Mouse (Mus musculus) midbrain, embryonic 11.5 days (tissue): Measurements from ENCODE around the gene Ddc. TPM values are rescaled to one million over a fixed set of nuclear protein-coding genes. Genes with fewer than 3 reads are reported as not detected.

Source experiments
- ATAC-seq: fragments of 200-750 bp; cut with Nextera tagmentation; 2 replicates; pipeline ENCODE4 v1.8.0; 2017; ENCODE audit warnings: moderate TSS enrichment, moderate library complexity; ENCODE audit not compliant: low FRiP score
- DNase-seq: peaks from one replicate; pipeline ENCODE4 v3.0.0; 2015; ENCODE audit warnings: low spot score; ENCODE audit errors: missing footprints
- H3K27ac ChIP-seq: fragments of 300-500 bp; sonication (generic); 2 replicates; pipeline ENCODE4 v1.5.1; 2014; ENCODE audit warnings: low read depth, low read length
- H3K27me3 ChIP-seq: fragments of 300-500 bp; sonication (generic); 2 replicates; pipeline ENCODE4 v1.6.1; 2014; ENCODE audit warnings: mild to moderate bottlenecking, low read length, moderate library complexity, mixed read lengths; ENCODE audit not compliant: control insufficient read depth, insufficient read depth
- H3K36me3 ChIP-seq: fragments of 300-500 bp; sonication (generic); 2 replicates; pipeline ENCODE4 v1.6.1; 2014; ENCODE audit warnings: mild to moderate bottlenecking, low read length, moderate library complexity, mixed read lengths; ENCODE audit not compliant: control insufficient read depth, insufficient read depth
- H3K4me1 ChIP-seq: fragments of 300-500 bp; sonication (generic); 2 replicates; pipeline ENCODE4 v1.6.1; 2014; ENCODE audit warnings: low read length; ENCODE audit not compliant: control insufficient read depth, insufficient read depth
- H3K4me2 ChIP-seq: fragments of 300-500 bp; sonication (generic); 2 replicates; pipeline ENCODE4 v1.6.1; 2014; ENCODE audit warnings: mild to moderate bottlenecking, moderate library complexity
- H3K4me3 ChIP-seq: fragments of 300-500 bp; sonication (generic); 2 replicates; pipeline ENCODE4 v1.5.1; 2014; ENCODE audit warnings: low read depth, low read length
- H3K9ac ChIP-seq: fragments of 300-500 bp; sonication (generic); 2 replicates; pipeline ENCODE4 v1.6.1; 2014; ENCODE audit warnings: low read length
- H3K9me3 ChIP-seq: fragments of 300-500 bp; sonication (generic); 2 replicates; pipeline ENCODE4 v1.6.1; 2016; ENCODE audit warnings: low read length; ENCODE audit not compliant: control insufficient read depth
- WGBS: fragments of 180-500 bp; shearing (Covaris S2); extraction: QIAGEN DNeasy Blood & Tissue Kit; methylation state at CpG from one replicate; pipeline ENCODE4 v1.1.7; 2014; 5-methylcytosine and 5-hydroxymethylcytosine counted together
- polyA plus RNA-seq: library from polyadenylated mRNA; unstranded; fragments of >200 nt; fragmentation: Nextera tagmentation; extraction: Ambion mirVana; gene quantifications from 2 replicates; pipeline ENCODE4 v1.2.1, GENCODE M21; 2014

Gene Ddc
- polyA plus RNA-seq, 1 experiment from 2014 or later, result 18.0 TPM

- Histone ChIP-seq H3K9ac (no peak overlapping the region), H3K4me1 (peaks cover 44% of the 10 kb centered on the region), H3K4me2 (no peak overlapping the region), H3K4me3 (no peak overlapping the region), H3K9me3 (no peaks in the 10 kb centered on the region), H3K36me3 (no peaks in the 10 kb centered on the region), H3K27me3 (no peaks in the 10 kb centered on the region), H3K27ac (no peak overlapping the region; the same call in 1 of the 2 replicates)
- peak; percentile 99 for DNase-seq
- 5% methylated on average over 2 of the region's 2 CpGs for WGBS
- ATAC-seq, result peak; percentile 27
These were observed 77.7 kb downstream of the Ddc start for GRCm38 (mm10) chr11:11820251-11820650.

GRCm38 (mm10) chr11:11819206-11819605 lies 78.7 kb downstream of the Ddc start:
- Histone ChIP-seq H3K4me2 (no peak overlapping the region), H3K27ac (no peak overlapping the region), H3K9ac (no peak overlapping the region), H3K4me1 (peaks cover 34% of the 10 kb centered on the region), H3K4me3 (no peak overlapping the region), H3K9me3 (no peaks in the 10 kb centered on the region), H3K27me3 (no peaks in the 10 kb centered on the region), H3K36me3 (no peaks in the 10 kb centered on the region)
- ATAC-seq, result no peak
- WGBS, result 90% methylated on average over 5 of the region's 5 CpGs
- no peak for DNase-seq

GRCm38 (mm10) chr11:11818797-11819196 lies 79.1 kb downstream of the Ddc start:
- no peaks in the 10 kb centered on the region for H3K36me3 ChIP-seq
- H3K27ac ChIP-seq, result no peak overlapping the region
- ATAC-seq, result no peak
- no peak overlapping the region for H3K9ac ChIP-seq
- no peak overlapping the region for H3K4me2 ChIP-seq
- 89% methylated on average over 6 of the region's 6 CpGs for WGBS
- H3K4me3 ChIP-seq, result no peak overlapping the region
- H3K4me1 ChIP-seq, result peaks cover 30% of the 10 kb centered on the region
- no peaks in the 10 kb centered on the region for H3K27me3 ChIP-seq
- H3K9me3 ChIP-seq, result no peaks in the 10 kb centered on the region
- no peak for DNase-seq

GRCm38 (mm10) chr11:11815737-11816136 lies 82.2 kb downstream of the Ddc start:
- no peak for DNase-seq
- H3K27me3 ChIP-seq, result no peaks in the 10 kb centered on the region
- no peak overlapping the region for H3K4me2 ChIP-seq
- no peaks in the 10 kb centered on the region for H3K36me3 ChIP-seq
- 54% methylated on average over 3 of the region's 3 CpGs for WGBS
- no peak overlapping the region for H3K27ac ChIP-seq
- no peak for ATAC-seq
- H3K4me1 ChIP-seq, result peaks cover 8% of the 10 kb centered on the region
- no peak overlapping the region for H3K4me3 ChIP-seq
- no peak overlapping the region for H3K9ac ChIP-seq
- no peaks in the 10 kb centered on the region for H3K9me3 ChIP-seq

- Histone ChIP-seq H3K4me2 (peak overlapping the region; percentile 32; the same call in 1 of the 2 replicates), H3K9me3 (no peaks in the 10 kb centered on the region), H3K27me3 (no peaks in the 10 kb centered on the region), H3K9ac (peak overlapping the region; percentile 52), H3K4me1 (peaks cover 16% of the 10 kb centered on the region), H3K36me3 (no peaks in the 10 kb centered on the region), H3K27ac (no peak overlapping the region), H3K4me3 (no peak overlapping the region)
- DNase-seq, result peak; percentile 96
- WGBS, result 24% methylated on average over 9 of the region's 9 CpGs
- no peak for ATAC-seq
These were observed 86.0 kb downstream of the Ddc start for GRCm38 (mm10) chr11:11811906-11812480.

GRCm38 (mm10) chr11:11809404-11810175 lies 88.4 kb downstream of the Ddc start:
- peak overlapping the region; percentile 61 for H3K4me3 ChIP-seq
- peaks cover 16% of the 10 kb centered on the region for H3K4me1 ChIP-seq
- peak overlapping the region; percentile 96 for H3K27ac ChIP-seq
- H3K4me2 ChIP-seq, result peak overlapping the region; percentile 53
- H3K27me3 ChIP-seq, result no peaks in the 10 kb centered on the region
- DNase-seq, result peak; percentile 92
- H3K36me3 ChIP-seq, result no peaks in the 10 kb centered on the region
- peak overlapping the region; percentile 75 for H3K9ac ChIP-seq
- H3K9me3 ChIP-seq, result no peaks in the 10 kb centered on the region
- ATAC-seq, result peak; percentile 60
- 2% methylated on average over 11 of the region's 11 CpGs for WGBS

GRCm38 (mm10) chr11:11808820-11809403 lies 89.0 kb downstream of the Ddc start, which contains the start of gene Fignl1:
Gene Fignl1 (minus strand): TSS chr11:11808962.
- Histone ChIP-seq H3K27me3 (no peaks in the 10 kb centered on the region), H3K27ac (peak within 1 kb of the TSS; percentile 96), H3K36me3 (no peaks in the 10 kb centered on the region), H3K9me3 (no peaks in the 10 kb centered on the region), H3K4me3 (peak within 1 kb of the TSS; percentile 61), H3K4me2 (peak within 1 kb of the TSS; percentile 53), H3K9ac (peak within 1 kb of the TSS; percentile 75), H3K4me1 (peaks cover 16% of the 10 kb centered on the region)
- DNase-seq (peak; percentile 100), ATAC-seq (peak; percentile 96)
- WGBS, result under 1% methylated on average over 53 of the region's 53 CpGs

- ATAC-seq (peak; percentile 74; the same call in 1 of the 2 replicates), DNase-seq (no peak)
- no peaks in the 10 kb centered on the region for H3K27me3 ChIP-seq
- 10% methylated on average over 25 of the region's 25 CpGs for WGBS
- H3K27ac ChIP-seq, result peak overlapping the region; percentile 96
- H3K36me3 ChIP-seq, result no peaks in the 10 kb centered on the region
- no peaks in the 10 kb centered on the region for H3K9me3 ChIP-seq
- H3K4me2 ChIP-seq, result peak overlapping the region; percentile 53
- peak overlapping the region; percentile 75 for H3K9ac ChIP-seq
- H3K4me1 ChIP-seq, result peaks cover 16% of the 10 kb centered on the region
- H3K4me3 ChIP-seq, result peak overlapping the region; percentile 61
These were observed 89.7 kb downstream of the Ddc start for GRCm38 (mm10) chr11:11808035-11808819.
